Mouse (Mus musculus) activated CD4-positive, CD25-positive, alpha-beta regulatory T cell (primary cell): ENCODE measurements around the gene Tmed11. TPM values are rescaled to one million over a fixed set of nuclear protein-coding genes. Genes with fewer than 3 reads are reported as not detected.

ENCODE experiments used
- polyA plus RNA-seq, 2 experiments: library from polyadenylated mRNA; unstranded; fragments of 100-300 nt; shearing (Covaris generic); gene quantifications; one replicate each; pipeline ENCODE4 v1.2.1; 2017

The Tmed11 gene
- not detected for polyA plus RNA-seq

DNA sequence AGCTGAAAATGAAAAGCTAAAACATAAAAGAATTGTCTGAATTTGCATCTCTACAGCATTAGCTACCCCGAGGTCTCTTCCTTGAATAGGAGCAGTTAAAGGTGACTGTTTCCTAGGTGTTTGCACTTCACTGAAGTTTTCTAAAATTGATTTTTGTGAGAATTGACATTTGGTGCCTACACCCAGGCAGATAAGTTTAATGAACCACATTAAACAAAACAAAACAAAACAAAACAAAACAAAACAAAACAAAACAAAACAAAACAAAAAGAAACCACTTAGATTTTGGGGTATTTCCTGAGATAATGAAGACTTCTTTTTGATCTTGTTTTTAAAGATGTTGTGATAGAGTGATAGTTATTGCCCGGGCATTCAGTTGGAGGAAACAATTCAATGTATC is at the start of gene Tmed11:
Gene Tmed11 (minus strand): TSS at position 101 of the 400 bp plus-strand sequence.

GRCm38 (mm10) chr5:108808750-108809149 is 13.6 kb upstream of the Tmed11 start, which contains the start of gene Vmn2r8:
Gene Vmn2r8, minus strand, starts transcription at chr5:108808850.

DNA sequence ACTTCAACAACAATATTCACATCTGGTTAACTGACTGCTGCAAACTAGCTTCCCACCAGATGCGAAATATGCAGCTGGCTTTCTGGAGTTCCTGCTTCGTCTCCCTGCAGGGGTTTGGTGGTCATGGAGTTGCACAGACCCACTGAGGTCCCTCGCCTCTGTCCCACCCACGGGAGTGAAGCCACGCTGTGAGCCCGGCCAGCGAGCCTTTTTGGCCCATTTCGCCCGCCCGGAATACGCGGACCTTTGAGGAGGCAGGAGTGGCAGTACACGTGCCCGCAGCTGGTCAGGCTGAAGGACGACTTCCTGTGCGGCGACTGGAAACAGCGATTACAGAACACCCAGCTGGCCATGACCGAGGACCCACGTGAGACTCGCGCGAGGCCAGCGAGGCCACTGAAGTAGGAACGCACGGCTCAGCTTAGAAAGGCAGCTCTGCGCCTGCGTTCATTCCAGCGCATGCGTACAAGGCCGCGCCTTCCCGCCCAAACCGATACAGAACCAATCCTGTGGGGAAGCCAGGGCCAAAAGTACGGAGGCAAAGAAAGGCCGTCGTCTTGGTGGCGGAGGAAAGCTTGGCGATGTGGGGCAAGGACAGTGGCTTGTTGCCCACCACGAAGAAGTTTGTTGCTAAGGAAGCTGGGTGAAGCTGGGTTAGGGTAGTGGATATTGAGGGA is 20.4 kb downstream of the Tmed11 start, which contains the start of gene Rnf212:
Gene Rnf212 (minus strand): TSS at position 353 of the 677 bp plus-strand sequence.

Other genes with a start within 250 kb of the Tmed11 start
- gene Cplx1, start 245.3 kb downstream of the Tmed11 start, polyA plus RNA-seq, result not detected
- gene Gak, start 165.6 kb downstream of the Tmed11 start, polyA plus RNA-seq, result 100 to 1,000 TPM in 1 of 2 experiments, 10 to 100 TPM in 1; 95.2 to 144 TPM
- 10 to 100 TPM; 36.5 to 44.6 TPM for gene Tmem175, start 165.6 kb downstream of the Tmed11 start, polyA plus RNA-seq
- 10 to 100 TPM; 23.0 to 30.2 TPM for gene Idua, start 135.0 kb downstream of the Tmed11 start, polyA plus RNA-seq
- gene Dgkq, start 125.7 kb downstream of the Tmed11 start, polyA plus RNA-seq, result 10 to 100 TPM; 15.6 to 21.7 TPM
- under 1 TPM in 1 of 2 experiments, not detected in 1; 0.11 TPM for gene Slc26a1, start 119.8 kb downstream of the Tmed11 start, polyA plus RNA-seq
- gene Fgfrl1, start 103.0 kb downstream of the Tmed11 start, polyA plus RNA-seq, result 1 to 10 TPM in 1 of 2 experiments, under 1 TPM in 1; 0.74 to 1.5 TPM
- gene Rnf212, start 20.4 kb downstream of the Tmed11 start, polyA plus RNA-seq, result not detected
- gene Vmn2r8, start 13.5 kb upstream of the Tmed11 start, polyA plus RNA-seq, result not detected
- gene Vmn2r9, start 57.2 kb upstream of the Tmed11 start, polyA plus RNA-seq, result under 1 TPM in 1 of 2 experiments, not detected in 1; 0.05 TPM
- gene Vmn2r10, start 211.2 kb upstream of the Tmed11 start, polyA plus RNA-seq, result under 1 TPM in 1 of 2 experiments, not detected in 1; 0.18 TPM